Mouse (Mus musculus) gastrocnemius, adult 18-20 months (tissue): ENCODE results near the gene Pde4c. TPM values are rescaled to one million over a fixed set of nuclear protein-coding genes. Genes with fewer than 3 reads are reported as not detected.

Experiments
- DNase-seq: peaks from one replicate; pipeline ENCODE4 v3.0.0; 2021; ENCODE audit warnings: low spot score
- long read RNA-seq, 2 experiments: library from polyadenylated mRNA; stranded (forward); transcript quantifications; one replicate each; pipeline ENCODE4 v2.0.0; 2021
- total RNA-seq, 2 experiments: library from RNA; stranded (reverse); gene quantifications; 2 replicates each; pipeline ENCODE4 v1.2.3; 2021

Pde4c gene
- total RNA-seq, result 1 to 10 TPM; 1.3 to 1.6 TPM
- long read RNA-seq, experiment 1, partial matches to known transcripts, result 0 of 3 reads
- long read RNA-seq, experiment 1, other reads (novel, unspliced or antisense), result 2 of 3 reads
- long read RNA-seq, experiment 2, result 0 reads

DNA sequence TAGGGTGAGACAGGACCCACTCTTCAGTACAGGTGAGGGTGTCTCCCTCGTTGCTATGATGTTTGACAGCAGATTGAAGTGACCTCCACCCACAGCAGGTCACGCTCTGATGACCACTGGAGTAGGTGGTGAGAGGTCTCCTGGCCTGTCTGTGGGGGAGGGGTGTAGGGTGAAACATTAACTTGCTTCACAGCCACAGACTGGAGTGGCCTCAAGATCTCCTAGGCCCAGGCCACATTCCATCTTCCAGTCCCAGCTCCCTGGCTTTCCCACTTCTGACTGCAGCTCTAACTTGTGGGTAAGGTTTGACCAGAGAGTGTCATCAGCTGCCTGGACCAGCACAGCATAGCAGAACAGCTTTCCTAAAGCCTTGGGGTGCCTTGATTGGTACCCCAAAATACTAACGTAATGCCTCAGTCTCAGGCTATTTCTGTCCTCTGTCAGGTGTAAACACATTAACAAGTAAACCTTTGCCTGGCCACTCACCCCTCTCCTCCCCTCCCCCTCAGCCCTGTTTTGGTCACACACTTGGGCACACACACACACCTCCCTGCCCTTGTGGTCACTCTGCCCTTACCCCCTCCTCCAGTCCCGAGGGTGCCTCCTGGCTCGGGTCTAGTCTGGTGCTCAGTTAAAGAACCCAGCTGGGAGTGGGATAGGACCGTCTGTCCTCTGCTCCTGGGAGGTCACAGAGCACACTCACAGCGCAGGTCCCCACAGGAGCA is at the start of gene Pde4c:
Gene Pde4c, plus strand, starts transcription at position 235 of the 725 bp plus-strand sequence.
- DNase-seq, result no peak

DNA sequence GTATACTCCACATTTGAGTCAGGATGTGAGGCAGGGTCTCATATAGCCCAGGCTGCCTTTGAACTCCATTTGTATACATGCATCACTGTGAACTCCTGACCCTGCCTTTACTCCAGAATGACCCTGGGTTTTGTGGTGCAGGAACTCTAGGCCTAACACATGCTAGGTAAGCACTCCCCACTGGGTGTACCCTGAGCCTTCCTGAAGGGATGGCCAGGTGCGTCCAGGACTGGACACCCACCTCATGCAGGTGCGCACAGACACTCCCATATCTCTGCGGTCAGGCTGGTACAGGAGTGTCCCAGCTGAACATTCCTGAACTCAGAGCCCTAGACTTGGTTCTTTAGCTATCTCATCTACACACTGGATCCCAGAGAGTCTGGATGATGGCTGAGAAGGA is 49.4 kb upstream of the Pde4c start:
- no peak for DNase-seq

DNA sequence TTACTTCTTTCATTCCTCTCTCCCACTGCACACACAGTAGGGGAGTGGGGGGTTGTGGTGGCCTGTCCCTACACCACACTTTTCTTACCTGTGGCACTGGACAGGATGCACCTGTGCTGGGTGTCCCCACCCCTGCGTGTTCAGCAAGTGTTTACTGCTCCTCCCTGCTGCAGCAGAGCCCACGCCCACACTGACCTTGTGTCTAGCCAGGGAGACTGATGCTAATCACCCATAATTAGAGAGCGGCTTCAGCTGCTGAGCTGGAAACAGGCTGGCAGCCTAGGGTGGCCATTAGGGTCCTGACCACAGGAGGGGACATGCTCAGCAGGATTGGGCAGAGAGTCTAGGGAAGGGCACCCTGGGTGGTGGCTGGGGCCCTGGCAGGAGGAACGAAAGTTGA is 48.8 kb upstream of the Pde4c start:
- no peak for DNase-seq

DNA sequence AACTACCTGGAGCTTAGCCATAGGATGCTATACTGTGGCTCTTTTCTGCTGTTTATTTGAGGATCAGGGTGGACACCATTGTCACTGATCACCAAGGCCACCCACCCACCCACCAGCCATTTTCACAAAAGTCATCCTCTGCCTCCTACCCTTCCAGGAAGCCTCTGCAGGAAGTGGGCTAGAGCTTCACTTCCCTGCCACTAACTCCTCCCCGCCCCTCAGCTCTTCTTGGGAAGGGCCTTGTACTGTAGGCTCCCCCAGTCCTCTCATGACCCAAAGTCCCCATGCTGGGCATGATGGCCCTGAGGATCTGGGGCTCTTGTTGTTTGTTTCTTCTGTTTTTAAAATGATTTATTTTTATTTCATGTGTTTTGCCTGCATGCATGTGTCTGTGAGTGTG is 48.2 kb upstream of the Pde4c start:
- no peak for DNase-seq

DNA sequence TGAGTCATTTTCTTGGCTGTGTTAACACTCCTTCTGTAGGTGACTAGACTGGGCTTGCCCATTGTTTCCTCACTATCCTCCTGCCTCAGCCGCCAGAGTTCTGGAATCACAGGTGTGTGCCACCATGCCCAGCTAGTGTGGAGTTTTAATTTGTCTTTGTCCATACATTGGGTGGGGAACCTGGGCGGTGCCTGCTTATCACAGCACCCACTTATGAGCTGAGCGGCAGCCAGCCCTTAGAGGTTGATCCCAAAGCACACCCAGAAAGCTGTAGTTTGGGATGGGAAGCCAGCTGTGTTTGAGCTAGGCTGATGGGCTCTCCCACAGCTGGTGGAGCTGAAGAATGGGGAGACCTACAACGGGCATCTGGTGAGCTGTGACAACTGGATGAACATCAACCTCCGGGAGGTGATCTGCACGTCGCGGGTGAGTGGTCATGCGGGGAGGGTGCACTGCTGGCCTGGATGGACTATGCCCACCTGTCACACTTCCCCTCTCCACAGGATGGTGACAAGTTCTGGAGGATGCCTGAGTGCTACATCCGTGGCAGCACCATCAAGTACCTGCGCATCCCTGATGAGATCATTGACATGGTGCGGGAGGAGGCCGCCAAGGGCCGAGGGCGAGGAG is 46.0 kb upstream of the Pde4c start:
- DNase-seq, result no peak

DNA sequence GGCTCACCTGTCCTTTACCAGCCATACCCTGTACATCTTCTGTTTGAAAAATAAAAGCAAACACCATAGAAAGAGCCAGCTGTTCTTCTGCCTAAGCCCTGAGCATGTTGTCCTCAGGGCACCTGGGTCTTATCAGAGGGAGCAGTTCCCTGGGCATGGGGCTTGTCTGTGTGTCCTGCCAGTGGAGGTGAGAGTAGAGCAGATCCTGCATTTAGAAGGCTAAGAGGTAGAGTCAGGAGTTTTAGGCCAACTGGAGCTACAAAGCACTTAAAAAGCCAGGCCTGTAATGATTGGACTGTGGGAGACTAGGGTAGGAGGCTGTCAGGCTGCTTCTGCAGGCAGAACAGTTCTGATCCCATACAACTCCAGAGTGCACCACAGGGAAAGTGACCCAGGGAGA is 44.8 kb upstream of the Pde4c start:
- DNase-seq, result no peak

DNA sequence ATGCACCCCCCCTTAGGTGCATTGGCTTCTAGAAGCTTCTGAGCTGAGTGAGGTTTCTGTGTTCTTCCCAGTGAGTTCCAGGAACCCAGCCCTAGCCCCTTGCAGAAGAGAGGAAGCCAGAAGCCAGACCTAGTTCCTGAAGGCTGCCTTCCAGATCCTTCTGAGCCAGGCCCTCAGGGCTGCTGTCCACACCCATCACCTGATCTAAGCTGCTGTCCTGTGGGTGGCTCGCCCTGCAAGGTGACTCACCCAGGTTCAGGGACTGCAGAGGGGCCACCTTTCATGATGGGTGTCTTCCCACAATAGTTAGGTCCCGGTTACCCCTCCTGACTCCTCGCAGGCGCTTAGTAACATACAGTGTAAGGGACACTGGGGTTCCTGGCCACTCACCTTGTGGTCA is 44.1 kb upstream of the Pde4c start:
- DNase-seq, result no peak

DNA sequence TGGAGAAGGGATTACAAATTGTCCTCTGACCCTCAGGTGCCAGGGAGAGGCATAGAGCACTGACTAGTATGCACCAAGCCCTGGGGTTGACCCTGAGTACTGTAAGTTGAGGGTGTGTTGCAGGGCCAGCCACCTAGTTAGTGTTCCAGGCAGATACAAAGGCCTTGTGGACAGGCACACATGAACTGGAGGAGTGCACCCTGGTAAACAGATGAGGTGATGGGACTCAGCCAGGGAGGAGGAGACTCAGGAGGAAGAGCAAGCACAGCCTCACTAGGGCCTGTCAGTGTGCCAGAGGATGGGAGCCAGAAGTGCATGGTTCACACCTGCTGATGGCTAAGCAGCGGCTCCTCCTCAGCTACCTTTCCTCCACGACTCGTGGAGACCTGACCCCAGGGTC is 43.5 kb upstream of the Pde4c start:
- DNase-seq, result no peak

DNA sequence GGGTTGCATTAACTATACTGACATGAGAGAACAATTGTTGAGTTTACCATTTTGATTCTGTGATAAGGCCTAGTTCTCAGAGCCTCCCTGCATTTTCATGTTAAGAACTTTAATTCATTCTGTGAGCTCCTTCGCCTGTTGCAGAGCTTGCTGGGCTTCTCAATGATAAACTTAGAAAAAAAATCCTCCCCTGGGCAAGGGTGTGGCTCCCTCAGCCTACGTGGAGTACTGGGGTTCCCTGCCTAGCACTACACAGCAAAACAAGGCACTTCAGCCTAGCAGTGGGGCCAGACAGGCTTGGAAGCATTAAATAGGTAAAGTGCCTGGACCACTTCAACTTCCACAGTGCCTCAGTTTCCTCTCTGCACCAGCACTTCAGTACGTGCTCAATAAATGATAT is 42.1 kb upstream of the Pde4c start:
- no peak for DNase-seq

DNA sequence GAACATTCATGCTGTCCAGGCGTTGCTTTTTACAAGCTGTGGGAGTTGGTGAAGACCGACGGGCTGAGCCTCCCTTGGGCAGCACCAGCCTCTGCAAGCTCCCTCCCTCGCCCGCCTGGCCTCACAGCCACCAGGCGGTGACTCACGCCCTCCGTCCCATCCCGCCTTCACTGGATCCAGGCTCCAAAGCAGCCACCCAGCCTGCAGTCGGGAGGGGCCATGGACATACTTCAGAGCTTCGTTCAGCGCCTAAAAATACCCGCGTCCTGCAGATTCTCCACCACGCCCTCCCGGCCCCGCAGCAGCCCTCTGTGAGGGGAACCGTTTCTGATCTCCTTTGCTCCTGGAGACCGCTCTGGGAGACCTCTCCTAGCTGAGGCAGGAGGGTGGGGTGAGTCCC is 41.3 kb upstream of the Pde4c start:
- peak; percentile 91 for DNase-seq

DNA sequence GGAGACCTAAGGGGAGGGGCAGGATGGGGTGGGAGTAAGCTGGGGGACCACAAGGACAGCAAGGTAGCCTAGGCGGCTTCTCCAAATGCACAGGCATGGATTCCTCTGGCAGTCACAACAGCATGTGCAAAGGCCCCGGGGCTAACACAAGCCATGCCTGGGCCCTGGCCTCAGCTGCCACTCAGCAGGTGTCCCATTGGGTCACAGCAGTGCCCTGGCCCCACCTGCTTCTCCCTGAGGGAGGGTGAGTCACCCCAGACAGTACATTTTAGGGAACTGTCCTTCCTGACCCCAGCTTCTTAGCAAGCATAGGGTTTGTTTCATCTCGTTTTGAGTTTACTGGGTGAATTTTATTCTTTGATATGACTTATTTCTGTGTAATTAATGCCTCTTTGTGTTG is 40.8 kb upstream of the Pde4c start:
- DNase-seq, result no peak

DNA sequence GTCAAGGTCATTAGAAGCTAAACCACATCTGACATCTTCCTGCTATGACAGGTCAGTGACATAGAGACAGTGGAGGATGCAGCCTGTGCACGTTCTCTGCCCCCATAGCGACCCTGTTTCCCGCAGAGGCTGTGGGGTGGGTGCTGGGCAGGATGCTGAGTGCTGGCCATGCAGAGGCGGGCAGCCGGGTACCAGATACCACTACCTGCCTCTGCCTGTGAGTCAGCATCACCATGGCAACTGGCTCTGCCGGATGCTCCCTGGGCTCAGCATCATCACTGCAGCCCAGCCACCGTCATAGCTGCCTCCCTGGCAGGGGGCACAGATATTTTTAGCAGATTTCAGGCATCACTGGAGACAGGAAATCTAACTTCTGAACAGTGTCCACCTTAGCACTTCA is 39.2 kb upstream of the Pde4c start:
- no peak for DNase-seq

DNA sequence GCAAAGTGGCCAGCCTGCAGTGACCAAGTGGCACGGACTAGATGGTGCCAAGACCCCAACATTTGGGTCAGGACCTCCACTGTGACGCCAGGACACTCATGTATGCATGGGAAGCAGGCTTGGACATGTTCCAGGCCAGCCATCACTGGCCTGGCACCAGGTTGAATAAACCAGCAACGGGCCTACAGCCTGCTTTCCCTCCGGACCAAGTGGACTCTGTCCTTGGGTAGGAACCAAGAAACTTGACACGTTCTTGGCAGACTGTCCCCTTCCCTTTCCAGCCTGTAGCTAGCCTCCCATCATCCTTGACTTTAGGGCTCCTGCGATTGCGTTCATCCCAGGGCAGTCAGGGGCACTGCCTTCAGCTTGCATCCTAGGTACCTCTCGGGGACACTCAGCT is 35.9 kb upstream of the Pde4c start:
- peak; percentile 90 for DNase-seq

DNA sequence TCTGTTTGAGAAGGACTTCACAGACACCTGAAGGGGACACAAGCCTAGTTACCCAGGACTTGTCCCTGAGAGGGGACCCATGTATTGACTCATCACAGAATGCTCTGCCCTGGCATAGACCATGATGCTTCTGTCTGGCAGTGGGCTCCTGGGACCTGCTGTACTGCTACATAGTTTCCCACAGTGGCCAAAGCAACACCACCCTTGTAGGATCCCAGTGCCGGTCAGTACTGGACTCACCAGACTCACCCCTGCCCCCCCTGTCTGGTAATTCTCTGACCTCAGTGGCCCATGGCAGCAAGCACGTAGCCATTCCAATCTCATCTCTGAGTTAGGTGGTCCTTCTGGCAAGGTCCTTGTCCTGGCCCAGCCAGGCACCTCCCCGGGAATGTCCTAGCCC is 35.4 kb upstream of the Pde4c start:
- no peak for DNase-seq

DNA sequence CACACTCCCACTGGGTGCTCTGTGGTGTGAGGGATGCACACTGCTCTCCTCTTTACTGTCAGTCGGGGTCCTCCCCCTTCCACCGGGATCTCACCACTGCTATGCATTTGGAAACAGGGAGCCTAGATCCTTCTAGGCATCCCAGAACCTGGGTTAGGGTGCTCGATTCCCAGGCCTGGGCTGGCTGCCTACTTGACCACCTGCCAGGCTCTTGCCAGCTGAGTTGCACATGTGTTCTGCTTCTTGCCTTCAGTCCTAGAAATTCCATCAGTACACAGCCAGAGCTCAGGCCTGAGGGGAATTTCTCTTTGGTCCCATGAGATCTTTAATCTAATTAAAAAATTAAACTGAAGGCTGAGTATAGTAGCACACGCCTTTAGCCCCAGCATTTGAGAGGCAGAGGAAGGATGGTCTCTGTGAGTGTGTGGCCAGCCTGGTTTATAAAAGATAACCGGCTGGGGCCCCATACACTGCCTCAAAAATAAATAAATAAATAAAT is 33.6 kb upstream of the Pde4c start:
- no peak for DNase-seq

DNA sequence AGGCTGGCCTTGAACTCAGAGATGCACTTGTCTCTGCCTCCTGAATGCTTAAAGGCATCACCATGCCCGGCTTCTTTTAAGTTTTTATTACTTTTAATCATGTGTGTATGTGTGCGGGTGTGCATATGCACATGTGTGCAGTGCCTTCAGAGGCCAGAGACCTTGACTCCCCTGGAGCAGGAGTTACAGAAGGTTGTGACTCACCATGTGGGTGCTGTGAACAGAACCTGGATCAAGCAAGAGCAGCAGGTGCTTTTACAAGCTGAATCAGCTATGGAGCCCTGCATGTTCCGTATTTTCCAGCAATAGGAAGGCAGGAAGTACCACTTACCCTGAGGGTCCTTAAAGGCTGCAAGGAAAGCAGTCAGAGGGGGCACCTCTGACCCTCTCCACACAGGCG is 32.3 kb upstream of the Pde4c start:
- no peak for DNase-seq

DNA sequence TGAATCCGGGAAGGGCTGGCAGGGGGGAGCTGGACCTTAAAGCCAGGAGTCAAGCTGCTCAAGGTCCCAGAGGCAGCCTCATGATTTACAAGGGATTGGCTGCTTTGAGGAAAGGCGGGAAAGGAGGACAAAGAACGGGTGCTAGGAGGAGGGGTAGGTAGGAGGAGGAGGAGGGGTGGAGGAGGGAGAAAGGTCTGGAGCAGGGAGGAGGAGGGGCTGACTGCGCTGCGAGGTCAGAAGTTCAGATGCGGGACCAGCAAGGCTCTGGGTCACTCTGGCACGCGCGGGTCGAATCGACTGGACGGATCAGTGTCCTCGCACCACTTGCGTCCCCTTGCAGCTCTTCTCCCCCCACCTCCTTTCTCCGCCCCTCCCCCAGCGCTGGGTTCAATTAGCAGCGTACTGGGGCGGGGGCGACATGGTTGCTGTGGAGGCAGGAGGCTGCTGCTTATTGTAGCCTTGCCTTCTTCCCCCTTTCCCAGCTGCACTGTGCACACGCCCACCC is 31.7 kb upstream of the Pde4c start:
- DNase-seq, result no peak

DNA sequence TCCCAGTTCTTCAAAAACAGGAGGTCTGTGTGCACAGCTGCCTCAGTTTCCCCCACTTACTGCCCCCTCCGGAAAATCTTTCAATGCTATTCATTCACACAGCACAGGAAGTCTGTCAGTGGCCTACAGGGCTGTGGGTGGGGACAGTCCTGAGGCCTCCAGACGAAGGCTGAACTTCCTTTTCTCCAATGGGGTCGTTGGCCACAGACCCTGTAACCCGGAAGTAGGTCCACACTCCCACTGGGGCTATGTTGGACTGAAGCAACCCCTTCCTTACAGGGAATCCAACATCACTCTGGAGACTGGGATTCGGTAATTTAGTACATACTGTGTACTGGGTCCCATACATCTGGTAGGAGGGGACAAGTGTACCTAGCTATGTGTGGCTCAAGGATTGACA is 29.9 kb upstream of the Pde4c start:
- DNase-seq, result no peak

DNA sequence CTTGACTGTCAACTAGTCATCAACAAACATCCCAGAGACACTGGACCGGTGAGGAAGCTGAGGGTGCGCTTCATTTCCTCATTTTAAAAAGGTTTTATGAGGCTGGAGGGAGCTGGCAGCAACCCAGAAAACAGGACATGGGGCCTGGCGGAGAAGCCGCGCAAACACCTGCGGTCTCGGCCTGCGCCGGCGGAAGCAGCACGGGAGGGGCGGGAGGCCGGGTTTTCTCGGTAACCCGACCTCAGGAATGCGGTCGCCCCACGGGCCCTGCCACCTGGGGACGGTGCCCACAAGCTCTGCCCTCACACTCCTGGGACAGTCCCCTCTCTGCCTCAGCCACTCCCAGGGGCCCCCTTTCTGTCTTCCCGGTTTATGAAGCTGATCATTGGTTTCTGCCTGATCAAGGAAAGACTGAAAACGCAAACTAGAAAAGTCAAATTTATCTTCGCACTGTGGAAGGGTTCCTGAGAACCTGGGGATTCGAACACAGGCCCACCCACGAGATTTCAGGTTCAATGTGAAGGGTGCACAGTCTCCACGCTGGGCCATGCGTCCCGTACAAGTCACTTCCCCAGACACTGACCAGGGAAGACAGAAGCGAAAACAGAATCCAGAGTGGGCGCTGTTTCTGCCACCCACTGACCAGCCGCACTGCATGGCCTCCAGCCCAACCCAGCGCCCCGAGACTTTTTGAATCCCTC is 28.1 kb upstream of the Pde4c start:
- peak; percentile 64 for DNase-seq

DNA sequence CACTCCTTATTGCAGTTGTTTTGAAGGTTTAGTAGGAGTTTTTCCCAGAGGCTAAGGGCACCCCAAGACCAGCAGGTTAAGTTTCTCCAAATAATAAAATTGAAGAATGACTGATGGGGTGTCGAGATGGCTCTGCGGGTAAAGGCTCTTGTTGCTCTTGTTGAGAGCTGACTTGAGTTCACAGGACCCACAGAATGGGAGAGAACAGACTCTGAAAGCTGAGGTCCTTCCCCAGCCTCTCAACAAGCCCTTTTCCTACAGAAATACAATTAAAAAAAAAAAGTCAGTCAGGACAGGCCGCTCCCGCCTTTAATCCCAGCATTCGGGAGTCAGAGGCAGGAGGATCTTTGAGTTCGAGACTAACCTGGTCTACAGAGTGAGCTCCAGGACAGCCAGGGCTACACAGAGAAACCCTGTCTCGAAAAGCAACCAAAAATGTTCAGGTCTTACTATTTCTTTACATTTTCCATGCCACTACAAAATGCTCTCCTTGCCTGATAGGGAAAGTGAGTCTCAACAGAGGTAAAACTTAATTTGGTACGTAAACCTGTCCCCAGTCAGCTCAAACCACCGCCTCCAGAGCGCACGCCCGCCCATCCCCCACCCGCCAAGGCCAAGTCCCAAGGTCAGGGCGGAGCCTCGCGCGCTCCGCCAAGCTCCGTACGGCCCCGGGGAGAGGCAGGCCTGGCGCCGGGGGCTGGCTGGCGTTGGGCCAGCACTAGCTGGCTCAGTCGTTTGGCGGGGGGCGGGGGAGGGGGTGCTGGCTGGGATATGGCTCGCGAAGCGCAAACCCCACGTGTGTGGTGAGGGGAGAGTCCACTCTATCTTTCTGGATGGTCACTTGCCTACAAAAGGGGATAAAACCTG is 27.3 kb upstream of the Pde4c start:
- peak; percentile 72 for DNase-seq

DNA sequence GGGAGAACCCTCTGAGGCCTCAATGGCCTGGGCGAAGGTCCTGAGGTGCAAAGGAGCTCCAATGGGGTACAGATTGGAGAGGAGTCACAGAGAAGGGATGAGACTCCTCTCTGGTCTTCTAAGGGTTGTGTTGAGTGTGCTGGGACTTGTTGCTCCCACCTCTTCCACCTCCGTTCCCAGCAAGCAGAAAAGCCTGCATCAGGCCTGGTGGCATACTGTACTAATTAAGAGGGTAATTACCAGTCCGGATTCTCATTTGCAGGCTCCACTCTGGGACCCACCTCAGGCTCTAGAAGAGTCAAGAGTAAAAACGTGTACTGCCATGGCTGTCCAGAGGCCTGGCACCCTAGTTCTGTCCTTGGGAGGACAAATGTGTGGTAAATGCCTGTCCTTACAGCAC is 26.6 kb upstream of the Pde4c start:
- no peak for DNase-seq
